ENCODE assay signal across 8 mouse cellular contexts in genomic region chr10:62791251-62792176, GRCm38 (mm10). TPM values are rescaled to one million over a fixed set of nuclear protein-coding genes. Genes with fewer than 3 reads are reported as not detected.
A peak's percentile ranks its signal among the peaks of the same experiment; 100 is the strongest.
DNase-seq lines count a peak whose midpoint lies in the region; ATAC-seq and TF ChIP-seq lines count a peak whose summit lies in the region.

No protein-coding gene starts in this region.

- peak overlapping the region; percentile 92 for H3K4me3 ChIP-seq in E14TG2a.4 (replicated peaks; ENCODE audit: low read length)
- peak overlapping the region; percentile 86 for H3K4me3 ChIP-seq in heart, embryonic 15.5 days
- H3K4me3 ChIP-seq in limb, embryonic 13.5 days: peak overlapping the region; percentile 97

- H3K27ac ChIP-seq in heart, embryonic 15.5 days: peak overlapping the region; percentile 97
- H3K27ac ChIP-seq in limb, embryonic 13.5 days: peak overlapping the region; percentile 88

- DNase-seq in heart, adult 9 months (ENCODE audit: low spot score in 2 of 2): peak; percentile 6 to 11
- DNase-seq in heart, postnatal 25 days (ENCODE audit: low spot score): no peak
- DNase-seq in c-Kit-positive CD71-positive TER-119-positive erythroid progenitor cells, embryonic 14.5 days (ENCODE audit: low spot score): peak; percentile 42
- DNase-seq in natural killer cell, adult 2 months (ENCODE audit: low spot score in 2 of 2): peak; percentile 21 to 23
- DNase-seq in adrenal gland, postnatal 36 days: no peak

- H3K27me3 ChIP-seq in E14TG2a.4 (ENCODE audit: insufficient read depth, low read length): no peaks in the 10 kb centered on the region
- H3K27me3 ChIP-seq in heart, embryonic 15.5 days: no peaks in the 10 kb centered on the region
- H3K27me3 ChIP-seq in limb, embryonic 13.5 days: no peaks in the 10 kb centered on the region

- WGBS in heart, embryonic 15.5 days: under 1% methylated on average over 68 of the region's 78 CpGs
- under 1% methylated on average over 55 of the region's 78 CpGs for WGBS in limb, embryonic 13.5 days

- peaks cover 40% of the 10 kb centered on the region for H3K36me3 ChIP-seq in E14TG2a.4 (ENCODE audit: insufficient read depth, low read length)
- peaks cover 34% of the 10 kb centered on the region for H3K36me3 ChIP-seq in heart, embryonic 15.5 days
- peaks cover 39% of the 10 kb centered on the region for H3K36me3 ChIP-seq in limb, embryonic 13.5 days

- peaks cover 54% of the 10 kb centered on the region for H3K4me1 ChIP-seq in E14TG2a.4 (replicated peaks; ENCODE audit: low read depth, low read length)
- H3K4me1 ChIP-seq in heart, embryonic 15.5 days (replicated peaks): peaks cover 24% of the 10 kb centered on the region
- peaks cover 15% of the 10 kb centered on the region; the same call in 1 of the 2 replicates for H3K4me1 ChIP-seq in limb, embryonic 13.5 days

- TF ChIP-seq CTCF in E14TG2a.4 (conservative IDR thresholded peaks at IDR 0.05; ENCODE audit: low read length): no peak

- ATAC-seq in heart, embryonic 15.5 days (replicated peaks; ENCODE audit: insufficient number of reproducible peaks, insufficient read depth, low FRiP score, low read depth): peak; percentile 74
- ATAC-seq in limb, embryonic 13.5 days (ENCODE audit: low FRiP score, low read depth): peak; percentile 71

- peak overlapping the region; percentile 74 for H3K4me2 ChIP-seq in heart, embryonic 15.5 days
- H3K4me2 ChIP-seq in limb, embryonic 13.5 days (replicated peaks): peak overlapping the region; percentile 71

- intact Hi-C loops in heart, postnatal 25 days (cut with DNase I): loop anchor here (5.0 kb wide), 1 partner anchor 139 kb away; the partner anchor contains the start of gene Ddx50

- H3K9me3 ChIP-seq in E14TG2a.4 (ENCODE audit: low read length): no peaks in the 10 kb centered on the region
- no peaks in the 10 kb centered on the region for H3K9me3 ChIP-seq in heart, embryonic 15.5 days (replicated peaks)
- no peaks in the 10 kb centered on the region for H3K9me3 ChIP-seq in limb, embryonic 13.5 days

- peak overlapping the region; percentile 92 for H3K9ac ChIP-seq in heart, embryonic 15.5 days
- H3K9ac ChIP-seq in limb, embryonic 13.5 days: peak overlapping the region; percentile 99

RNA-seq across cellular contexts. Expression of gene Ccar1, which starts 0.6 kb away (rescaled TPM):
- total RNA-seq in heart, postnatal 25 days (2021): 10 to 100 TPM; 48.4 to 56.3 TPM
- 75.9 and 84.1 TPM in 2 replicates for polyA plus RNA-seq in heart, embryonic 15.5 days (2015; fragmentation: Nextera tagmentation; extraction: Ambion mirVana)
- polyA plus RNA-seq in limb, embryonic 13.5 days (2015; fragmentation: Nextera tagmentation; extraction: Ambion mirVana): 140 and 141 TPM in 2 replicates
- 10 to 100 TPM; 56.2 to 74.1 TPM for total RNA-seq in adrenal gland, postnatal 36 days (2021)

Comparison
In these comparisons a context has a peak if more than half of its experiments do, and no peak if none do; other contexts are left out.
1. DNase-seq: peak in heart, adult 9 months (2 of 2), c-Kit-positive CD71-positive TER-119-positive erythroid progenitor cells, embryonic 14.5 days (single experiment) and natural killer cell, adult 2 months (2 of 2); none in heart, postnatal 25 days (single experiment) and adrenal gland, postnatal 36 days (0 of 2).
2. Peak in every context shown above with its lines, with median percentiles within 50 percentile points of each other: H3K4me3 ChIP-seq.